Mouse (Mus musculus): ENCODE measurements around the gene Me1. TPM values are rescaled to one million over a fixed set of nuclear protein-coding genes. Genes with fewer than 3 reads are reported as not detected.

Me1 gene
- polyA plus RNA-seq, 1 experiment from 2014 or later: 51.6 TPM

- ATAC-seq: no peak
- WGBS: 75% methylated on average over 3 of the region's 3 CpGs
Measured at GRCm38 (mm10) chr9:86676246-86676645, 19.5 kb downstream of the Me1 start.

DNA sequence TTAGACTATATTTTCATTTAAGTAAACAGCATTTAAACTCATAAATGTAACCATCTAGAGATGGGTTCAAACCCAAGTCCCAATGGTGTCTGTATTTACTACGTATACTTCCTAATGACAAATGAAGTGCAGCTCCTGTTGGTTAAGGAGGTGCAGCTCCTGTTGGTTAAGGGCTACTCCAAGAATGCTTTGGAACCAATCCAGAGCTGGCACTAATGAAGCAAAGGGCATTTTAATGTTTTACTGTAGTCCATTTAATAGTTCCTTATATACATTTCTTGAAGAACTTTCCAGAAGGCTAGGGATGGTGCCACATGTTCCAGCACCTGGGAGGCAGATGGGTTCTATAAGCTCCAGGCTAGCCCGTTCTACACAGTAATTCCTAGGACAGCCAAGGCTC, 20.3 kb downstream of the Me1 start:
- H3K36me3 ChIP-seq (ENCODE audit: control insufficient read depth, insufficient read depth): no peaks in the 10 kb centered on the region
- H3K4me1 ChIP-seq (replicated peaks; ENCODE audit: control insufficient read depth, insufficient read depth, low read length): no peaks in the 10 kb centered on the region
- no peak overlapping the region for H3K9ac ChIP-seq (ENCODE audit: low read depth, low read length)
- H3K4me3 ChIP-seq (ENCODE audit: low read depth, low read length): no peak overlapping the region
- no peaks in the 10 kb centered on the region for H3K9me3 ChIP-seq (ENCODE audit: control insufficient read depth)
- no peak overlapping the region for H3K4me2 ChIP-seq (replicated peaks; ENCODE audit: low read depth)
- 90% methylated on average over 2 of the region's 2 CpGs for WGBS
- no peak overlapping the region for H3K27ac ChIP-seq (ENCODE audit: low read depth, low read length)
- ATAC-seq: no peak
- no peaks in the 10 kb centered on the region for H3K27me3 ChIP-seq (replicated peaks; ENCODE audit: control insufficient read depth, insufficient read depth, low read length)
- no peak for TF ChIP-seq CTCF (IDR thresholded peaks at IDR 0.05; ENCODE audit: low read depth)

More at GRCm38 (mm10) chr9:86676246-86676645, 19.5 kb downstream of the Me1 start:
- TF ChIP-seq CTCF (IDR thresholded peaks at IDR 0.05; ENCODE audit: low read depth): no peak
- H3K4me2 ChIP-seq (replicated peaks; ENCODE audit: low read depth): no peak overlapping the region
- H3K4me3 ChIP-seq (ENCODE audit: low read depth, low read length): no peak overlapping the region
- no peak overlapping the region for H3K27ac ChIP-seq (ENCODE audit: low read depth, low read length)
- no peaks in the 10 kb centered on the region for H3K9me3 ChIP-seq (ENCODE audit: control insufficient read depth)
- H3K36me3 ChIP-seq (ENCODE audit: control insufficient read depth, insufficient read depth): no peaks in the 10 kb centered on the region
- no peaks in the 10 kb centered on the region for H3K4me1 ChIP-seq (replicated peaks; ENCODE audit: control insufficient read depth, insufficient read depth, low read length)
- no peaks in the 10 kb centered on the region for H3K27me3 ChIP-seq (replicated peaks; ENCODE audit: control insufficient read depth, insufficient read depth, low read length)
- H3K9ac ChIP-seq (ENCODE audit: low read depth, low read length): no peak overlapping the region

DNA sequence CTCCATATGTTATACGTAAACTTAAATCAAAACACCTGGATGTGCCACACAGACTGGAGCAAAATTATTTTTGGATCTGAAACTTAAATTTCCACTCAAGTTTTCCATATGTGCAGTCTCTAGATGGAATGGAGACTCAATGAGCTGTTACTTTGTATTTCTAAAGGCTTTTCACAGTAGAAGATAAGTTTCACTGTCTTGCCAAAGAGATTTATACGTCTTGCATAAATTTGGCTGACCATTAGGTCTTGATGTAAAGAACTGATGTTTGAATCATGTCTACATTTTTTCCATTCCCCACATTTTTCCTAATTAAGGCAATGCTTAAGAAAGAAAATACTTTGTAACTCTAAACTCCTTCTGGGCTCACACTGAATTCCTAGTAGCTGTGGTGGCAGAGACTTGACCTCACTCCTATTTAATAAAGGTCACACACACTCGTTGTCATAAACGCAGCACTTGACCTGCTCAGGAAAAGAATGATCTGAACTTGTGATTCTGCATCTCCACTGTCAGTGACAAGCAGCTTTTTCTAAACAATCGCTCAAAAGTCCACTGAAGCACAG, 22.8 kb downstream of the Me1 start:
- no peaks in the 10 kb centered on the region for H3K4me1 ChIP-seq (replicated peaks; ENCODE audit: control insufficient read depth, insufficient read depth, low read length)
- no peak for TF ChIP-seq CTCF (IDR thresholded peaks at IDR 0.05; ENCODE audit: low read depth)
- no peak for ATAC-seq
- no peak overlapping the region for H3K9ac ChIP-seq (ENCODE audit: low read depth, low read length)
- WGBS: 68% methylated on average over 5 of the region's 5 CpGs
- no peaks in the 10 kb centered on the region for H3K36me3 ChIP-seq (ENCODE audit: control insufficient read depth, insufficient read depth)
- H3K9me3 ChIP-seq (ENCODE audit: control insufficient read depth): no peaks in the 10 kb centered on the region
- no peak overlapping the region for H3K27ac ChIP-seq (ENCODE audit: low read depth, low read length)
- H3K4me2 ChIP-seq (replicated peaks; ENCODE audit: low read depth): no peak overlapping the region
- no peaks in the 10 kb centered on the region for H3K27me3 ChIP-seq (replicated peaks; ENCODE audit: control insufficient read depth, insufficient read depth, low read length)
- H3K4me3 ChIP-seq (ENCODE audit: low read depth, low read length): no peak overlapping the region

DNA sequence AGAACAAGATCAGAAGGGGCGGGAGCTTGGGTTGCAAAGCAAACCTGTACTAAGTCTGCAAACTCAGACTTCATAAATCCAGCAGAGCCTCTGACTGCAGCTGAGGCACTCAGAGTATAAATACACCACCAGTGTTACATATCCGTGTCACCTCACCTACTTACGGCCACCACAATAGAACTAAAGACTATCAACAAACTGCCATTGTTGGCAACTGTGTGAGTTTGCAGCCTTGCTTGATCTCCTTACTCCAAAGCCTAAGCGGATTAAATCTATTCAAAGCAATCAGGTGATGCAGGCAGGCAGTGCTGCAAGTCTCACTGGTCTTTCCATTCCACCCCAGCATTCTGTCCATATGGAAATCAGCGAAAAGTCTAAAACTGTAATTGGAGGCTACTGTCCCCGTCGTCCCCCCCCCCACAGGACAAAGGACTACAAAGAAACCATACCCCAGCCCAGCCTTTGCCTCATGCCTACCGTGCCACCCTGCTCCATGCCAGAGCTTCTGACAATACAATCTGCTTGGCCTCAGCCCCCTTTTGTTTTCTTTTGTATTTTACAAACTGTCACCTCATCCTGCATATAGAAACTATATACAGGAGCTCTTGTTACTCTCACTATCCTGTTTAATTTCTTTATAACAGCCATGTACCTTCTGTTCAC, 27.0 kb downstream of the Me1 start:
- H3K4me3 ChIP-seq (ENCODE audit: low read depth, low read length): no peak overlapping the region
- 58% methylated on average over 8 of the region's 8 CpGs for WGBS
- no peak for ATAC-seq
- H3K27ac ChIP-seq (ENCODE audit: low read depth, low read length): no peak overlapping the region
- no peak overlapping the region for H3K4me2 ChIP-seq (replicated peaks; ENCODE audit: low read depth)
- no peaks in the 10 kb centered on the region for H3K4me1 ChIP-seq (replicated peaks; ENCODE audit: control insufficient read depth, insufficient read depth, low read length)
- H3K9me3 ChIP-seq (ENCODE audit: control insufficient read depth): no peaks in the 10 kb centered on the region
- TF ChIP-seq CTCF (IDR thresholded peaks at IDR 0.05; ENCODE audit: low read depth): no peak
- H3K9ac ChIP-seq (ENCODE audit: low read depth, low read length): no peak overlapping the region
- no peaks in the 10 kb centered on the region for H3K36me3 ChIP-seq (ENCODE audit: control insufficient read depth, insufficient read depth)
- H3K27me3 ChIP-seq (replicated peaks; ENCODE audit: control insufficient read depth, insufficient read depth, low read length): no peaks in the 10 kb centered on the region

GRCm38 (mm10) chr9:86667138-86667750, 28.5 kb downstream of the Me1 start:
- 63% methylated on average over 7 of the region's 7 CpGs for WGBS
- Histone ChIP-seq H3K4me3 (ENCODE audit: low read depth, low read length) (no peak overlapping the region), H3K4me2 (replicated peaks; ENCODE audit: low read depth) (no peak overlapping the region), H3K27me3 (replicated peaks; ENCODE audit: control insufficient read depth, insufficient read depth, low read length) (no peaks in the 10 kb centered on the region), H3K36me3 (ENCODE audit: control insufficient read depth, insufficient read depth) (no peaks in the 10 kb centered on the region; the same call in 1 of the 2 replicates), H3K9me3 (ENCODE audit: control insufficient read depth) (no peaks in the 10 kb centered on the region), H3K9ac (ENCODE audit: low read depth, low read length) (no peak overlapping the region), H3K4me1 (replicated peaks; ENCODE audit: control insufficient read depth, insufficient read depth, low read length) (no peaks in the 10 kb centered on the region), H3K27ac (ENCODE audit: low read depth, low read length) (no peak overlapping the region)
- ATAC-seq: no peak
- TF ChIP-seq CTCF (IDR thresholded peaks at IDR 0.05; ENCODE audit: low read depth): no peak

- Histone ChIP-seq H3K27me3 (replicated peaks; ENCODE audit: control insufficient read depth, insufficient read depth, low read length) (no peaks in the 10 kb centered on the region), H3K4me1 (replicated peaks; ENCODE audit: control insufficient read depth, insufficient read depth, low read length) (no peaks in the 10 kb centered on the region), H3K36me3 (ENCODE audit: control insufficient read depth, insufficient read depth) (no peaks in the 10 kb centered on the region; the same call in 1 of the 2 replicates), H3K4me2 (replicated peaks; ENCODE audit: low read depth) (no peak overlapping the region), H3K9me3 (ENCODE audit: control insufficient read depth) (no peaks in the 10 kb centered on the region), H3K4me3 (ENCODE audit: low read depth, low read length) (no peak overlapping the region), H3K27ac (ENCODE audit: low read depth, low read length) (no peak overlapping the region), H3K9ac (ENCODE audit: low read depth, low read length) (no peak overlapping the region)
- WGBS: 97% methylated on average over 6 of the region's 6 CpGs
- TF ChIP-seq CTCF (IDR thresholded peaks at IDR 0.05; ENCODE audit: low read depth): peak; percentile 48
- ATAC-seq: no peak
Measured at GRCm38 (mm10) chr9:86661679-86662078, 34.1 kb downstream of the Me1 start.
